Mouse (Mus musculus) heart, embryonic 12.5 days (tissue): Measurements from ENCODE around the gene Tead1. TPM values are rescaled to one million over a fixed set of nuclear protein-coding genes. Genes with fewer than 3 reads are reported as not detected.

ENCODE experiments used
- ATAC-seq: fragments of 200-750 bp; cut with Nextera tagmentation; 2 replicates; pipeline ENCODE4 v1.8.0; 2017; ENCODE audit warnings: moderate TSS enrichment, moderate library complexity; ENCODE audit not compliant: insufficient number of reproducible peaks, low FRiP score
- H3K27ac ChIP-seq: fragments of 300-500 bp; sonication (generic); 2 replicates; pipeline ENCODE4 v1.5.1; 2016; ENCODE audit warnings: mild to moderate bottlenecking, moderate library complexity; ENCODE audit not compliant: poor library complexity, severe bottlenecking
- H3K27me3 ChIP-seq: fragments of 300-500 bp; sonication (generic); replicated peaks from 2 replicates; pipeline ENCODE4 v1.6.1; 2016; ENCODE audit warnings: mild to moderate bottlenecking, moderate library complexity
- H3K36me3 ChIP-seq: fragments of 300-500 bp; sonication (generic); 2 replicates; pipeline ENCODE4 v1.6.1; 2016; ENCODE audit warnings: mild to moderate bottlenecking, moderate library complexity
- H3K4me1 ChIP-seq: fragments of 300-500 bp; sonication (generic); replicated peaks from 2 replicates; pipeline ENCODE4 v1.6.1; 2016; ENCODE audit warnings: mild to moderate bottlenecking
- H3K4me2 ChIP-seq: fragments of 300-500 bp; sonication (generic); 2 replicates; pipeline ENCODE4 v1.6.1; 2016; ENCODE audit warnings: mild to moderate bottlenecking, moderate library complexity
- H3K4me3 ChIP-seq: fragments of 300-500 bp; sonication (generic); 2 replicates; pipeline ENCODE4 v1.5.1; 2016; ENCODE audit warnings: mild to moderate bottlenecking
- H3K9ac ChIP-seq: fragments of 300-500 bp; sonication (generic); 2 replicates; pipeline ENCODE4 v1.6.1; 2016; ENCODE audit warnings: mild to moderate bottlenecking, moderate library complexity
- H3K9me3 ChIP-seq: fragments of 300-500 bp; sonication (generic); replicated peaks from 2 replicates; pipeline ENCODE4 v1.6.1; 2016; ENCODE audit warnings: mild to moderate bottlenecking, moderate library complexity
- WGBS: fragments of 180-500 bp; shearing (Covaris S2); methylation state at CpG from one replicate; pipeline ENCODE4 v1.1.7; 2016; 5-methylcytosine and 5-hydroxymethylcytosine counted together
- polyA plus RNA-seq: library from polyadenylated mRNA; unstranded; fragments of >200 nt; fragmentation: Nextera tagmentation; extraction: Ambion mirVana; gene quantifications from 2 replicates; pipeline ENCODE4 v1.2.1, GENCODE M21; 2016

The Tead1 gene
- polyA plus RNA-seq, 1 experiment from 2014 or later = 33.9 TPM

DNA sequence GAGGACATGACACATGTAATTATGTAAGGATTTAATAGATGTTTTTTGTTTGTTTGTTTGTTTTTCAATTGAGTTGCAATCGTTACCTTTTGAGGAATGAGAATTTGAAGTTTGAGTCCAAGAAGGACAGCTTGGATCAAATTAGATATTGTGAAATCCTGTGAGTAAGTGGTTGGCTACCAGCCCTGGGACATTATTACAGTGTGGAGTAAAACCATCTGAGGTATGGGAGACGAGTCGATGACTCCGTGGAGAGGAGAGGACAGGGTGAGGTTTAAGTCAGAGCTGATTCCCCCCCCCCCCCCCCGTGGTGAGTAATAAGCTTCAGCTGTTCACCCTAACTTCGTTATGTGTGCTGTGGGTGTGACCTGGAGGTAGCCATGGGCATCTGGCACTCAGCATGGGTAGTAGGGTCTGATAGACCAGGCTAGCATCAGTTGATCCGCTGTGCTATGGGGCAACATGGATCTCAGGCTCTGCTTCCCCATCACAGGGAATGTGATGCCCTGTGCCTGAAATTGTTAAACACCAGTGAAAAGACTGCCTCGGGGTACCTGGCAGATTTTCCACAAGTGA, 134.7 kb downstream of the Tead1 start:
- ATAC-seq = no peak
- H3K4me2 ChIP-seq = no peak overlapping the region
- H3K9me3 ChIP-seq = no peaks in the 10 kb centered on the region
- 87% methylated on average over 8 of the region's 8 CpGs for WGBS
- H3K27me3 ChIP-seq = no peaks in the 10 kb centered on the region
- H3K4me3 ChIP-seq = no peak overlapping the region
- no peak overlapping the region for H3K9ac ChIP-seq
- no peak overlapping the region for H3K27ac ChIP-seq
- peaks cover 37% of the 10 kb centered on the region for H3K4me1 ChIP-seq
- H3K36me3 ChIP-seq = 0 out of 2 replicates have a peak, but pooled peaks cover 5% of the 10 kb centered on the region

DNA sequence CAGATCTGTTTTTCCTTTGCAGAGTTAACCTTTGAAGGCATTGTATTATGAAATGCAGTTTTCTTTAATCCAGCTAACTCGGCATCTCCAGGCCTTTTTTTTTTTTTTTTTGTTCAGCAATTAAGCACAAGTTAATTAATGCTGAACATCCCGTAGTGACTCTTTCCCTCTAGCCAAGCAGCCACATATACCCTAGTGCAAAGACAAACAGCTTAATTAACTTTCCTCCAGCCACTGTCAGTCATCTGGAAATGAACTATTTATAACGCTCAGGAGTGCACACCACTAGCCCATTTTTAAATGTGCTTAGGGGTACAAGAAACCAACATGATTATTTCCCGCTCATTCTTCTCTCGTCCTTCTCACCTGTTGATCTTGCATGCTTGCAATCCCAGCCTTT, 136.9 kb downstream of the Tead1 start:
- WGBS = 72% methylated on average over 5 of the region's 5 CpGs
- H3K4me1 ChIP-seq = peaks cover 39% of the 10 kb centered on the region

DNA sequence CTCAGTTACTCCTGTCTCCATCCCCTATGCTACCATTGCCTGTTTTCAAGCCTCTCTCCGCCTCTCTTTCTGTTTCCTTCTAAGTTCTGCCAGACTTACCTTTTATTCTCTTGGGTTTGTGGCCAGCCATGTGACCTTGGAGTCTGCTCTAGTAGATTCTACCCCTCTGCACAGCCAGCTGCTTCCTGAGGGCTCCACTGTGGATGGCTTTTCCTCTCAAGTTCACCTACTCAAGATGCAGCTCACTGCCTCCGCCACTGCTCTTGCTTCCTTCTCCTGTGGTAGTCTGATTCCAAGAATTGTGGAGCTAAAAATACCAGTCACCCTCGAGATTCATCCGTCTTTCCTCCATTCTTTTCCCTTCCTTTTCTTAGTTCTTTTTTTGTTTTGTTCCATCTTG, 140.7 kb downstream of the Tead1 start:
- Histone ChIP-seq H3K4me2 (no peak overlapping the region), H3K4me3 (no peak overlapping the region), H3K27ac (no peak overlapping the region), H3K9me3 (no peaks in the 10 kb centered on the region), H3K27me3 (no peaks in the 10 kb centered on the region), H3K9ac (no peak overlapping the region), H3K36me3 (no peaks in the 10 kb centered on the region), H3K4me1 (peaks cover 70% of the 10 kb centered on the region)
- 63% methylated on average over 4 of the region's 4 CpGs for WGBS
- ATAC-seq = no peak

More for the DNA sequence above, 136.9 kb downstream of the Tead1 start:
- no peak overlapping the region for H3K4me2 ChIP-seq
- H3K36me3 ChIP-seq = 0 out of 2 replicates have a peak, but pooled peaks cover 5% of the 10 kb centered on the region
- H3K27ac ChIP-seq = no peak overlapping the region
- H3K9me3 ChIP-seq = no peaks in the 10 kb centered on the region
- no peak for ATAC-seq
- no peaks in the 10 kb centered on the region for H3K27me3 ChIP-seq
- no peak overlapping the region for H3K9ac ChIP-seq
- no peak overlapping the region for H3K4me3 ChIP-seq

DNA sequence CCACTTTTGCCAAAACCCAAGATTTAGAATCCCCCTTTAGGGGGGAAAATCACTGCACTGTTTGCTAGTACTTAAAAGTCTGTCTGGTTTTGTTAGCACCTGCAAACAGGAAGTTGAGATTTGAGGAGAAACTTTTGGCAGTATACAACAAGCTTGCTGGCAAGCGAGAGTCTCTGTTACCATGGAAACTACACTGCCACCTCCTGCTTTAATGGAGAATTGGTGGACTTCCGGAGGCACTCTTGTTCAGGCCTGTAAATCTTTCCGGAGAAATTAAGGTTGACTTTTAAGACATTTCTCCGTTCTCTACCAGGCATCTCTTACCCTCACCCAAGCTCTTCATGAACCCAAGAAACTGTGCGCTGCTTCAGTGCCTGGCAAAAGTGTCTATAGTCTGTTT, 143.8 kb downstream of the Tead1 start:
- peaks cover 82% of the 10 kb centered on the region for H3K4me1 ChIP-seq
- H3K4me3 ChIP-seq = no peak overlapping the region
- no peaks in the 10 kb centered on the region for H3K27me3 ChIP-seq
- no peaks in the 10 kb centered on the region for H3K36me3 ChIP-seq
- H3K4me2 ChIP-seq = peak overlapping the region; percentile 20
- no peak for ATAC-seq
- H3K27ac ChIP-seq = peak overlapping the region; percentile 71
- WGBS = 24% methylated on average over 5 of the region's 5 CpGs
- H3K9ac ChIP-seq = no peak overlapping the region
- H3K9me3 ChIP-seq = no peaks in the 10 kb centered on the region

DNA sequence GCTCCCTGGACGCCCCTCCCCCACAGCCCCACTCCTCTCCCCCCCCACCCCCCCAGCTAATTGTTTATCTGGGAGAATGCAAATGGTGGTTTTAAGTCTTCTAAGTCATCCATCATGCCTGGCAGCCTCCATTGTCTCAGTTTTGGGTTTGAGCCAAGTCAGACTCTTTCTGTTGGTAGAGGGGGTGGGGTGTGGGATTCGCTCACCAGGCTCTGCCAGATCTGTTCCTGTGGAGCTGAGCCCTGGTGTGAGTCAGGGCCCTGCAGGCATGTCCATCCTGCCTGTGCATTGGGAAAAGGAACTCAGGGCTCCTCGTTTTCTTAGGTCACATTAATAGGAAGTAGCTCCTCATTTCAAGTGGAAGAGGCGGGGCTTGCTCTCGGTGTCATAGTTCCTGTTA, 144.5 kb downstream of the Tead1 start:
- peak overlapping the region; percentile 20 for H3K4me2 ChIP-seq
- peak overlapping the region; percentile 71 for H3K27ac ChIP-seq
- no peaks in the 10 kb centered on the region for H3K36me3 ChIP-seq
- H3K4me1 ChIP-seq = peaks cover 90% of the 10 kb centered on the region
- ATAC-seq = peak; percentile 76
- H3K27me3 ChIP-seq = no peaks in the 10 kb centered on the region
- WGBS = 9% methylated on average over 5 of the region's 5 CpGs
- H3K9me3 ChIP-seq = no peaks in the 10 kb centered on the region
- H3K4me3 ChIP-seq = no peak overlapping the region
- no peak overlapping the region for H3K9ac ChIP-seq

DNA sequence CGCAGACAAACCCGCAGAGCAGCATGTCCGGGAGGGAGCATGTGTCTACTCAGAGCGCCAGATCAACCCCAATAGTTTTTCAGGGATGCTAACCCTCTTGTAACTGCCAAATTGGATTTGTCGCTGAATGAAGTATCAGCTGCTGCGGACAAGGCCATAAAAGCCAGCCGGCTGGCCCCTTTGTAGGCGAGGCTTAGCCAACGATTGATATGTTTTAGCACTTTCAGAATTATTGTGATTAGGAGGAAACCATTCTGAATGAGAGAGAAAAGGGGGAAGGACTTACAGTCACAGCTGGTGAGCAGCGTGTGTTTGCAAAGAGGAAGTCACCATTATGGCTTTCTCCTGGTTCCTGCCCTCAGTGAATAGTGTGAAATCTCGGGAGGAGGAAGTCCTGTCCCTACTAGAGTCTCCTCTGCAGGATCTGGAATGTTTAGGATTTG, 146.2 kb downstream of the Tead1 start:
- H3K27me3 ChIP-seq = no peaks in the 10 kb centered on the region
- peak overlapping the region; percentile 56 for H3K4me2 ChIP-seq
- H3K9ac ChIP-seq = peak overlapping the region; percentile 12; the same call in 1 of the 2 replicates
- no peak overlapping the region for H3K4me3 ChIP-seq
- peaks cover 86% of the 10 kb centered on the region for H3K4me1 ChIP-seq
- no peaks in the 10 kb centered on the region for H3K9me3 ChIP-seq
- WGBS = 17% methylated on average over 11 of the region's 11 CpGs
- H3K27ac ChIP-seq = peak overlapping the region; percentile 98
- ATAC-seq = no peak
- no peaks in the 10 kb centered on the region for H3K36me3 ChIP-seq

DNA sequence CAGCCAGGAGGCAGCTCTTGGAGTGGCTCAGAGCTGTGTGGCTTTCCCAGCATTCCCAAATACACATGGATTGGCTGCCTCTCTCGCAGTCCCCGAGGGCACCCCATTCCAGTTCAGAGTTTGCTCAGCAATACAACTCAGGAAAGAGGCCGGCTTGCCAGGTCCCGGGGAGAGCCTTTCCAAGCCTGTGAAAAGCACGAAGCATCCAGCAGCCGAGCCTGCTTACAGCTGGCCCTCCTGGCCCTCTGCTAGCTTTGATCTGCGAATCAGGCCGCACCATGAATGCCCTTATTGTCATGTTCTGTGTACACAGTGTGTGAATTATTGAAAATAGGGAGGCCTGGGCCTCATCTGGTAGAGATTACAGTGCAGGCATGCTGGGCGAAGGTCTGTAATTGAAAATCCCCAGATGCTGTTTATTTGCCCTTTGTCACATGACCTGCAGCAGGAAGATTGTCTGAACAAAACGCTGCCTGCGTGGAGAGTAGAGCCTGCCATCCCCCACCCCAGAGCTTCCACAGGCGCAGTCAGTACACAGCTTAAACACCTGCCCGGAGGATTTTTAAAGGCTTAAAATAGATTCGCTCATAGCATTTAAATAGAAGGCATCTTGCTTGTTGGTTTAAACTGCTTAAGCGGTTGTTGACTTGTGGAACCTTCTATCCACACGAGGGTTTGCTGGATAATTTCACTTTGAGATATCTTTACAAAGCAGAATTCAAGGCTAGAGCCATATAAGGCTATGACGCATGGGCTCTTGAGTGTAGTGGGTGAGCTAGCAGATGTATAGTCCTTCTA, 147.2 kb downstream of the Tead1 start:
- peak overlapping the region; percentile 5 for H3K4me3 ChIP-seq
- peak overlapping the region; percentile 56 for H3K4me2 ChIP-seq
- WGBS = 10% methylated on average over 17 of the region's 17 CpGs
- peaks cover 81% of the 10 kb centered on the region for H3K4me1 ChIP-seq
- no peaks in the 10 kb centered on the region for H3K9me3 ChIP-seq
- no peaks in the 10 kb centered on the region for H3K36me3 ChIP-seq
- H3K9ac ChIP-seq = peak overlapping the region; percentile 31
- H3K27me3 ChIP-seq = no peaks in the 10 kb centered on the region
- peak; percentile 67 for ATAC-seq
- H3K27ac ChIP-seq = peak overlapping the region; percentile 98

DNA sequence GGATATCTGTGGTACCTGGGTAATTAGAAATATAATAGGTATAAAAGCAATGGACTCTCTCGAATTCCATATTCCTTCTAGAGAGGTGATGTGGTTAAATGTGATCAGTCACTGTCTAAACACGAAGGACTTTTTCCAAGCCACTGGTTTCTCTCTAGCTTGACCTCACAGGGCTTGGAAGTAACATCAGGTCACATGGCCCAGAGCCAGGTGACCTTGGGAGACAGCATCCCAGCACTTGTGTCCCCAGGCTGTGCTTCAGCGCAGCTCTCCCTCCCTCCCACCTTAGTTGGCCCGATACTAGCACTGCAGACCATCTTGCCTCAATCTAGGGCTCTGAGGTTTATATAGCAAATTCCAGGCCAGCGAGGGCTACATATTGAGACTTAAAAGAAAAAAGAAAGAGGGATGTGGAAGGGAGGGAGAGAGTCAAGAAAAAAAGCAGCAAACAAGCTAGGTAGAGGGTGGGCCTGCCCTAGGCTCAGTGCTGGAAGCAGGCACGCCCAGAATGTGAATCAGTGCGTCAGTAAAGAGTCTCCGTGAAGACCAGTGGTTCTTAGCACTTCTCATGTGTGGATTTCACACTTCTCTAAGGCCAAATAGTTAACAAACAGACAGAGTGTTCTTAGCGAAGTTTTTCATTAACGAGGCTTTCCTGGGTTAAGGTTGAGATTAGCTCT, 149.0 kb downstream of the Tead1 start:
- no peak for ATAC-seq
- no peaks in the 10 kb centered on the region for H3K36me3 ChIP-seq
- peaks cover 79% of the 10 kb centered on the region for H3K4me1 ChIP-seq
- H3K4me2 ChIP-seq = no peak overlapping the region
- no peak overlapping the region for H3K4me3 ChIP-seq
- H3K27ac ChIP-seq = no peak overlapping the region; the same call in 1 of the 2 replicates
- no peaks in the 10 kb centered on the region for H3K9me3 ChIP-seq
- WGBS = 44% methylated on average over 10 of the region's 10 CpGs
- H3K27me3 ChIP-seq = no peaks in the 10 kb centered on the region
- H3K9ac ChIP-seq = 0 out of 2 replicates have a peak overlapping the region, but pooled peaks have one; percentile 25

DNA sequence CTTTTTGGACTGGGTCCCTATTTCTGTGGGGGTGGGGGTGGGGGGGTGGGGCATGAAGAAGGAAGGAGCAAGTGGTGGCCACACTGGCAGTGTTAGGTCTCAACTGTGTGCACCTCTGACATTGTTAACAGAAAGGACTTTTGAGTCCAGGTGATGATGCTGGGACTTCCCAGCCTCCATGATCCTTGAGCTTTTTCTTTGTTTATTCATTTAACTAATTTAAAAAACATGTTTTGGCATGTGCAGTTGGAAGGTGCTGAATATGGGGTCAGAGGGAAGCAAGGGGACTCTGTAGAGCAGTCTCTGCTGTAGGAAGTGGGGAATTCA, 149.5 kb downstream of the Tead1 start:
- H3K4me2 ChIP-seq = no peak overlapping the region
- H3K27ac ChIP-seq = no peak overlapping the region
- H3K4me1 ChIP-seq = peaks cover 78% of the 10 kb centered on the region
- H3K27me3 ChIP-seq = no peaks in the 10 kb centered on the region
- H3K4me3 ChIP-seq = no peak overlapping the region
- no peaks in the 10 kb centered on the region for H3K36me3 ChIP-seq
- no peak for ATAC-seq
- H3K9ac ChIP-seq = no peak overlapping the region
- no peaks in the 10 kb centered on the region for H3K9me3 ChIP-seq

DNA sequence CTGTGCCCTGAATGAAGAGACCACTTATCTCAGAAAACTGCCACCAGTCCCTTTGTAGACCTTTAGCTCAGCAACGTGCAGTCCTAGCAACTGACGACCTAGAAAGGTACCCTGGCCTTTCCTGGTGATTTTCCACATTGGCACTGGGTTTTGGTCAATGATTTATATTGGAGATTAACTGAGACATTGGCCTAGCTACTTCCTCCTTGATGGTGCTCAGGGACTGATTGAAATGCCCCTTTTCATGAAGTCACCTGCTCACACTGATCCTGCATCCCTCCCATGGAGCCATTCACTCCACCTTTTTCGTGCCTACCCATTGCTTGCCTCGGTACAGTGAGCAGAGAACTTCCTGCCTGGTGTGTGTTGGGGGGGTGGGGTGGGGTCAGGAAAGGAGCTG, 151.8 kb downstream of the Tead1 start:
- Histone ChIP-seq H3K4me2 (no peak overlapping the region), H3K27ac (no peak overlapping the region), H3K4me1 (peaks cover 67% of the 10 kb centered on the region), H3K36me3 (no peaks in the 10 kb centered on the region), H3K4me3 (no peak overlapping the region), H3K9me3 (no peaks in the 10 kb centered on the region), H3K27me3 (no peaks in the 10 kb centered on the region), H3K9ac (no peak overlapping the region)
- WGBS = 61% methylated on average over 4 of the region's 4 CpGs
- no peak for ATAC-seq

DNA sequence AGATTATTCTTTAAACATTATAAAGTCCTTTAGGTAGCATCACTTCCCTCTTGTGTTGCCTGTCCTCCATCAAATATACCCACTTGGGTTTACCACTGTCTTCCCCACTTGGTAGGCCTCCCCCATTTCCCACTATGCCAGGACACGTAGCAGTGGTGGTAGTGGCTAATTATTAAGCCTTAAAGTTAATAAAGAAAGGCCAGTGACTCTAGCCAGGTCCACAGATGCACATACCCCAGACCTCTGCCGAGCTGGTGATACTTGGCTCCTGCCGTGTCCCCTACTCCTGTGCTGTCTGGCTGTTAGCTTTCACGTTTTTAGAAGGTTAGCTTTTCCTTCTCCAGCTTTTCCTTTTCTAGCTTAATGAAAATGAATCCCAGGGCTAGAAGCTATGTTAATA, 152.3 kb downstream of the Tead1 start:
- WGBS = 75% methylated on average over 4 of the region's 4 CpGs
- Histone ChIP-seq H3K27ac (no peak overlapping the region), H3K4me2 (no peak overlapping the region), H3K9me3 (no peaks in the 10 kb centered on the region), H3K4me3 (no peak overlapping the region), H3K4me1 (peaks cover 62% of the 10 kb centered on the region), H3K27me3 (no peaks in the 10 kb centered on the region), H3K36me3 (peaks cover 1% of the 10 kb centered on the region; the same call in 1 of the 2 replicates), H3K9ac (no peak overlapping the region)
- ATAC-seq = no peak
